Mouse (Mus musculus) central nervous system, embryonic 11.5 days (tissue): Measurements from ENCODE around the gene Tbc1d15. TPM values are rescaled to one million over a fixed set of nuclear protein-coding genes. Genes with fewer than 3 reads are reported as not detected.

Experiments used
- polyA plus RNA-seq: library from polyadenylated mRNA; depleted of rRNA; stranded (reverse); fragments of >200 nt; gene quantifications from 2 replicates; pipeline ENCODE4 v1.2.3, GENCODE M21; 2012; rRNA removed

Gene Tbc1d15
- 40.4 and 42.6 TPM in 2 replicates for polyA plus RNA-seq

GRCm38 (mm10) chr10:115251088-115251934 lies at the start of gene Tbc1d15:
Tbc1d15 (minus strand) TSS chr10:115251467.

GRCm38 (mm10) chr10:115184697-115185096 lies 66.6 kb downstream of the Tbc1d15 start, which contains the start of gene Tph2:
Tph2 (minus strand) TSS chr10:115185022.

Other genes starting within 250 kb of the Tbc1d15 start
- gene Tph2, start 66.4 kb downstream of the Tbc1d15 start, polyA plus RNA-seq = 0.29 and 0.68 TPM in 2 replicates
- 21.9 and 23.3 TPM in 2 replicates for gene Rab21, start 64.1 kb upstream of the Tbc1d15 start, polyA plus RNA-seq
- gene Tmem19, start 111.0 kb upstream of the Tbc1d15 start, polyA plus RNA-seq = 14.6 and 18.5 TPM in 2 replicates
- gene Thap2, start 133.0 kb upstream of the Tbc1d15 start, polyA plus RNA-seq = 13.5 and 17.3 TPM in 2 replicates
- gene Zfc3h1, start 133.5 kb upstream of the Tbc1d15 start, polyA plus RNA-seq = 64.5 and 116 TPM in 2 replicates